Mouse (Mus musculus): Measurements from ENCODE around the gene Myoz2.

- no peak for TF ChIP-seq CTCF (IDR thresholded peaks at IDR 0.05; ENCODE audit: low read depth, low read length)
- TF ChIP-seq POLR2A (IDR thresholded peaks at IDR 0.05; ENCODE audit: extremely low read depth, insufficient read depth, low read length) = no peak
Measured at GRCm38 (mm10) chr3:122996968-122997367, 37.8 kb downstream of the Myoz2 start.

Data from liver, adult 2 months (tissue).